Mouse (Mus musculus): ENCODE measurements at regions not wholly inside any gene's neighbourhood (a gene's known extent, or its start where the extent isn't known, plus 50 kb on each side); places are given as distances from the start of the nearest gene placed in this dataset.
A peak's percentile ranks its signal among the peaks of the same experiment; 100 is the strongest.

GRCm38 (mm10) chr11:63573271-63573670 lies 348.8 kb downstream of the Hs3st3b1 start:
- no peak for DNase-seq (ENCODE audit: low spot score)

GRCm38 (mm10) chr11:63583321-63583720 lies 338.8 kb downstream of the Hs3st3b1 start:
- DNase-seq (ENCODE audit: low spot score), result no peak

GRCm38 (mm10) chr11:63585216-63585869 lies 336.7 kb downstream of the Hs3st3b1 start:
- no peak for DNase-seq (ENCODE audit: low spot score)

GRCm38 (mm10) chr11:63620220-63620619 lies 301.9 kb downstream of the Hs3st3b1 start:
- no peak for DNase-seq (ENCODE audit: low spot score)

- no peak for DNase-seq (ENCODE audit: low spot score)
Observed at GRCm38 (mm10) chr11:63630336-63630735, 291.8 kb downstream of the Hs3st3b1 start.

GRCm38 (mm10) chr11:63657057-63657456 lies 265.0 kb downstream of the Hs3st3b1 start:
- no peak for DNase-seq (ENCODE audit: low spot score)

GRCm38 (mm10) chr11:63665268-63665934 lies 256.7 kb downstream of the Hs3st3b1 start:
- DNase-seq (ENCODE audit: low spot score), result no peak

- DNase-seq (ENCODE audit: low spot score), result no peak
Observed at GRCm38 (mm10) chr11:63670477-63670876, 251.6 kb downstream of the Hs3st3b1 start.

- no peak for DNase-seq (ENCODE audit: low spot score)
Observed at GRCm38 (mm10) chr11:63671816-63672215, 250.3 kb downstream of the Hs3st3b1 start.

- no peak for DNase-seq (ENCODE audit: low spot score)
Observed at GRCm38 (mm10) chr11:63677921-63678320, 244.2 kb downstream of the Hs3st3b1 start.

- peak; percentile 66 for DNase-seq (ENCODE audit: low spot score)
Observed at GRCm38 (mm10) chr11:63678382-63678905, 243.6 kb downstream of the Hs3st3b1 start.

GRCm38 (mm10) chr11:63679491-63679890 lies 242.6 kb downstream of the Hs3st3b1 start:
- DNase-seq (ENCODE audit: low spot score), result peak; percentile 51

- no peak for DNase-seq (ENCODE audit: low spot score)
Observed at GRCm38 (mm10) chr11:63684228-63684980, 237.7 kb downstream of the Hs3st3b1 start.

- DNase-seq (ENCODE audit: low spot score), result peak; percentile 49
Observed at GRCm38 (mm10) chr11:63691041-63691440, 231.0 kb downstream of the Hs3st3b1 start.

- no peak for DNase-seq (ENCODE audit: low spot score)
Observed at GRCm38 (mm10) chr11:63704995-63705580, 217.0 kb downstream of the Hs3st3b1 start.

- no peak for DNase-seq (ENCODE audit: low spot score)
Observed at GRCm38 (mm10) chr11:63706057-63706456, 216.0 kb downstream of the Hs3st3b1 start.

GRCm38 (mm10) chr11:63707093-63707492 lies 215.0 kb downstream of the Hs3st3b1 start:
- DNase-seq (ENCODE audit: low spot score), result peak; percentile 54

GRCm38 (mm10) chr11:63708412-63708811 lies 213.7 kb downstream of the Hs3st3b1 start:
- DNase-seq (ENCODE audit: low spot score), result no peak

- DNase-seq (ENCODE audit: low spot score), result no peak
Observed at GRCm38 (mm10) chr11:63712053-63712864, 209.8 kb downstream of the Hs3st3b1 start.

- DNase-seq (ENCODE audit: low spot score), result no peak
Observed at GRCm38 (mm10) chr11:63722261-63722660, 199.8 kb downstream of the Hs3st3b1 start.

GRCm38 (mm10) chr11:63730880-63731279 lies 191.2 kb downstream of the Hs3st3b1 start:
- DNase-seq (ENCODE audit: low spot score), result no peak

All from retina, embryonic 14.5 days (tissue).